Mouse (Mus musculus) frontal cortex, adult (tissue): Measurements from ENCODE around the gene Tdp1.
A peak's percentile ranks its signal among the peaks of the same experiment; 100 is the strongest.

Experiments
- ATAC-seq: cut with Nextera tagmentation; 2 replicates; pipeline ENCODE4 v1.9.2; 2017; ENCODE audit warnings: mild to moderate bottlenecking, moderate library complexity, mixed read lengths; ENCODE audit not compliant: low TSS enrichment

Gene Tdp1

GRCm38 (mm10) chr12:99884269-99885261, at the start of gene Tdp1, which contains the start of gene Efcab11:
Gene Tdp1 (plus strand): TSS chr12:99884517.
Gene Efcab11 (minus strand): TSS chr12:99884439.
- ATAC-seq, result peak; percentile 92

- peak; percentile 73 for ATAC-seq
These were observed 47.7 kb upstream of the Tdp1 start for GRCm38 (mm10) chr12:99836404-99837131.

- no peak for ATAC-seq
These were observed 46.8 kb upstream of the Tdp1 start for GRCm38 (mm10) chr12:99837528-99837927.

GRCm38 (mm10) chr12:99838109-99838508, 46.2 kb upstream of the Tdp1 start:
- ATAC-seq, result no peak

- ATAC-seq, result no peak
These were observed 45.6 kb upstream of the Tdp1 start for GRCm38 (mm10) chr12:99838703-99839102.

GRCm38 (mm10) chr12:99844951-99845350, 39.4 kb upstream of the Tdp1 start:
- ATAC-seq, result no peak

- ATAC-seq, result no peak
These were observed 34.3 kb upstream of the Tdp1 start for GRCm38 (mm10) chr12:99849996-99850395.

GRCm38 (mm10) chr12:99853323-99854258, 30.7 kb upstream of the Tdp1 start:
- ATAC-seq, result no peak

- ATAC-seq, result no peak
These were observed 28.3 kb upstream of the Tdp1 start for GRCm38 (mm10) chr12:99856011-99856410.

- ATAC-seq, result no peak
These were observed 25.7 kb upstream of the Tdp1 start for GRCm38 (mm10) chr12:99858664-99859063.

- ATAC-seq, result no peak
These were observed 24.8 kb upstream of the Tdp1 start for GRCm38 (mm10) chr12:99859391-99860100.

- ATAC-seq, result peak; percentile 47; the same call in 1 of the 2 replicates
These were observed 23.3 kb upstream of the Tdp1 start for GRCm38 (mm10) chr12:99860981-99861380.

GRCm38 (mm10) chr12:99864613-99865012, 19.7 kb upstream of the Tdp1 start:
- ATAC-seq, result no peak

- no peak for ATAC-seq
These were observed 15.5 kb upstream of the Tdp1 start for GRCm38 (mm10) chr12:99868821-99869220.

GRCm38 (mm10) chr12:99873443-99873842, 10.9 kb upstream of the Tdp1 start:
- no peak for ATAC-seq

GRCm38 (mm10) chr12:99874609-99875008, 9.7 kb upstream of the Tdp1 start:
- no peak for ATAC-seq

GRCm38 (mm10) chr12:99883000-99883712, 1.2 kb upstream of the Tdp1 start:
- ATAC-seq, result peak; percentile 93

GRCm38 (mm10) chr12:99883713-99884105, 608 bp upstream of the Tdp1 start:
- ATAC-seq, result peak; percentile 24

- ATAC-seq, result no peak
These were observed 1.1 kb downstream of the Tdp1 start for GRCm38 (mm10) chr12:99885282-99885901.

- no peak for ATAC-seq
These were observed 13.5 kb downstream of the Tdp1 start for GRCm38 (mm10) chr12:99897846-99898245.
